Mouse (Mus musculus) kidney, embryonic 16.5 days (tissue): ENCODE results near the gene Rgl1. TPM values are rescaled to one million over a fixed set of nuclear protein-coding genes. Genes with fewer than 3 reads are reported as not detected.

Source experiments
- ATAC-seq: fragments of 200-750 bp; cut with Nextera tagmentation; 2 replicates; pipeline ENCODE4 v1.8.0; 2017; ENCODE audit warnings: moderate TSS enrichment; ENCODE audit not compliant: low FRiP score, low TSS enrichment
- H3K27ac ChIP-seq: fragments of 300-500 bp; sonication (generic); 2 replicates; pipeline ENCODE4 v1.5.1; 2014; ENCODE audit warnings: low read length
- H3K27me3 ChIP-seq: fragments of 300-500 bp; sonication (generic); 2 replicates; pipeline ENCODE4 v1.6.1; 2014; ENCODE audit warnings: low read length, control low read depth, mixed read lengths; ENCODE audit not compliant: insufficient read depth
- H3K36me3 ChIP-seq: fragments of 300-500 bp; sonication (generic); 2 replicates; pipeline ENCODE4 v1.6.1; 2014; ENCODE audit warnings: low read length, control low read depth, mixed read lengths; ENCODE audit not compliant: insufficient read depth
- H3K4me1 ChIP-seq: fragments of 300-500 bp; sonication (generic); 2 replicates; pipeline ENCODE4 v1.6.1; 2014; ENCODE audit warnings: low read length, control low read depth, mixed read lengths; ENCODE audit not compliant: insufficient read depth
- H3K4me2 ChIP-seq: fragments of 300-500 bp; sonication (generic); replicated peaks from 2 replicates; pipeline ENCODE4 v1.6.1; 2014; ENCODE audit warnings: low read depth, low read length
- H3K4me3 ChIP-seq: fragments of 300-500 bp; sonication (generic); 2 replicates; pipeline ENCODE4 v1.5.1; 2014; ENCODE audit warnings: mild to moderate bottlenecking, low read length
- H3K9ac ChIP-seq: fragments of 300-500 bp; sonication (generic); replicated peaks from 2 replicates; pipeline ENCODE4 v1.6.1; 2014; ENCODE audit warnings: low read length
- H3K9me3 ChIP-seq: fragments of 300-500 bp; sonication (generic); 2 replicates; pipeline ENCODE4 v1.6.1; 2016; ENCODE audit warnings: low read length, control low read depth
- WGBS: fragments of 180-500 bp; shearing (Covaris S2); extraction: QIAGEN DNeasy Blood & Tissue Kit; methylation state at CpG from one replicate; pipeline ENCODE4 v1.1.7; 2014; 5-methylcytosine and 5-hydroxymethylcytosine counted together
- polyA plus RNA-seq: library from polyadenylated mRNA; unstranded; fragments of >200 nt; fragmentation: Nextera tagmentation; extraction: Ambion mirVana; gene quantifications from 2 replicates; pipeline ENCODE4 v1.2.1, GENCODE M21; 2015

The Rgl1 gene
- 58.6 and 62.0 TPM in 2 replicates for polyA plus RNA-seq

DNA sequence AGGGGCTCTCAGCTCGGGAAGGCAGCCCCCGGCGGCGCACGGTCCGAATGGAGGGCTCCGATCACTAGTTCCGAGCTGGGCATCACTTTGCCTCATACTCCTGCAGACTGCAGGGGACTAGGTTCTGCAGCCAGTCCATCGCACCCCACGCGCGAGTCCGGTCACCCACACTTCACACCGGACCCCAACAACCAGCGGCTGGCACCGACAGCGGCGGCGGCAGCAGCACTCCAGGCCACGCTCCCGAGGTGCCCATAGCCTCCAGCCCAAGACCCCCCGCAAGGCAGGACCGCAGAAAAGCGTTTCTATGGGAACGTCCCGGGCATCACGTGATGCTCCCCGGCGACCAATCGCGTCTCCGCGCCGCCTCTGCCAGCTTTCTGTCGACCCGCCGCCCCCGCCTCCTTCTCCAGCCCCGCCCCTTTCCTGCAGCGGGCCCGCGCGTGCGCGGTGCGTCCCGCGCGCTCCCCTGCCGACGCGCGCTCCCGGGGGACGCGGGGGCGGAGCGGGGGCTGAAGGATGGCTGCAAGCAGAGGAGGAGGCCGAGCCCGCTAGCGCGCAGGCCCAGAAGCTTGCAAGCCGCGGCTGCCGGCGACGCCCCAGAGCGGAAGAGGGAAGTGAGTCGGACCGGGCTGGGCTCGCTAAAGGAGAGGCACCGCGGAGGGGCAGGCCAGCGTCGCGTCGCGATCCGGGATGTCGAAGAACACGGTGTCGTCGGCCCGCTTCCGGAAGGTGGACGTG, at the start of gene Rgl1, which contains the start of gene Arpc5:
Rgl1 (minus strand) TSS at position 320 of the 741 bp plus-strand sequence.
Arpc5 (plus strand) TSS at position 511 of the 741 bp plus-strand sequence.
- peak within 1 kb of the TSS; percentile 97 for H3K9ac ChIP-seq
- peak; percentile 99 for ATAC-seq
- peak within 1 kb of the TSS; percentile 89 for H3K27ac ChIP-seq
- peak within 1 kb of the TSS; percentile 98 for H3K4me3 ChIP-seq
- H3K27me3 ChIP-seq, result peaks cover 9% of the 10 kb centered on the region
- under 1% methylated on average over 85 of the region's 86 CpGs for WGBS
- peak within 1 kb of the TSS; percentile 97 for H3K4me2 ChIP-seq
- peaks cover 11% of the 10 kb centered on the region for H3K36me3 ChIP-seq
- no peaks in the 10 kb centered on the region for H3K9me3 ChIP-seq
- peaks cover 12% of the 10 kb centered on the region; the same call in 1 of the 2 replicates for H3K4me1 ChIP-seq

DNA sequence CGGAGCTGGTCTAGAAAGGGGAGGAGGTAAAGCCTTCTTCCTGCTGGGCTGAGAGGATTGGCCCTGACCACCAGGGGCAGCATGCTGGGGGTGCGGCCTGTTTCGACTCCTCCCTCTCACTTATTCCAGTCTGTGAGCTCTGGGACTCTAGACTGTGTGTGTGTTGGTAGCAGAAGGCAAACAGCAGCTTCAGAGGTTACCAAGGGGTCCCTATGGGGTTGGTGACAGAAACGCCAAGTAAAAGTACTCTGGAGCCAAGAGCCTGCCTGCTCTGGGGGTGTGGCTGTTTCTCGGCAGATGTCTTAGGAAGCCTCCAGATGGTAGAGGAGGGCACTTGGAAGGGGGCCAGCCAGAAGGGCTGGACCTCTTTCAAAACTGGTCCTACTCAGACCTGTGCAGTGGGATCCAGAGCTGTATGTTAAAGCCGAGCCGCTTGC, 49.1 kb upstream of the Rgl1 start:
- H3K4me3 ChIP-seq, result no peak overlapping the region
- peak; percentile 49 for ATAC-seq
- H3K9ac ChIP-seq, result no peak overlapping the region
- WGBS, result 42% methylated on average over 7 of the region's 7 CpGs
- H3K27me3 ChIP-seq, result no peaks in the 10 kb centered on the region
- peaks cover 29% of the 10 kb centered on the region for H3K4me1 ChIP-seq
- H3K9me3 ChIP-seq, result no peaks in the 10 kb centered on the region
- H3K4me2 ChIP-seq, result 0 out of 2 replicates have a peak overlapping the region, but pooled peaks have one; percentile 21
- H3K36me3 ChIP-seq, result no peaks in the 10 kb centered on the region
- no peak overlapping the region for H3K27ac ChIP-seq

- WGBS, result 77% methylated on average over 13 of the region's 13 CpGs
- Histone ChIP-seq H3K27me3 (no peaks in the 10 kb centered on the region), H3K4me2 (no peak overlapping the region), H3K9ac (no peak overlapping the region), H3K36me3 (no peaks in the 10 kb centered on the region), H3K4me3 (no peak overlapping the region), H3K27ac (no peak overlapping the region), H3K9me3 (no peaks in the 10 kb centered on the region), H3K4me1 (peaks cover 19% of the 10 kb centered on the region)
- no peak for ATAC-seq
Measured at GRCm38 (mm10) chr1:152810533-152811439, 44.6 kb upstream of the Rgl1 start.

GRCm38 (mm10) chr1:152809541-152810252, 43.5 kb upstream of the Rgl1 start:
- Histone ChIP-seq H3K36me3 (no peaks in the 10 kb centered on the region), H3K9me3 (no peaks in the 10 kb centered on the region), H3K9ac (no peak overlapping the region; the same call in 1 of the 2 replicates), H3K27ac (peak overlapping the region; percentile 61; the same call in 1 of the 2 replicates), H3K4me1 (peaks cover 10% of the 10 kb centered on the region; the same call in 1 of the 2 replicates), H3K27me3 (no peaks in the 10 kb centered on the region), H3K4me2 (peak overlapping the region; percentile 8; the same call in 1 of the 2 replicates), H3K4me3 (no peak overlapping the region)
- peak; percentile 85 for ATAC-seq
- WGBS, result 24% methylated on average over 8 of the region's 8 CpGs

DNA sequence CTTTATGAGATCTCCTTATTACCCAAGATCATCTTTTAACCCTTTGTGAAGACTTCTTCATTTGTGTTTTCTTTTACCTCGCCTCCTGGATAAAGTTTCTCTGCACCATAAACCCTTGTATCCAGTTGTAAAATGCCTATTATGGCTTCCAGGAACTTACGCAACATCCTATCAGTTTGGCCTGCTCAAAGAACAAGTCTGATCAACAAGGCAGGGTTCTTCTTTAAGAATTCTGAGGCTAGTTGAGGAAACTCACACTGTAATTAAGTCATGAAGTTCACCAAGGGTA, 42.2 kb upstream of the Rgl1 start:
- no peaks in the 10 kb centered on the region for H3K9me3 ChIP-seq
- no peak overlapping the region for H3K9ac ChIP-seq
- peaks cover 10% of the 10 kb centered on the region; the same call in 1 of the 2 replicates for H3K4me1 ChIP-seq
- 69% methylated on average over 2 of the region's 2 CpGs for WGBS
- H3K4me2 ChIP-seq, result no peak overlapping the region
- peak overlapping the region; percentile 16; the same call in 1 of the 2 replicates for H3K27ac ChIP-seq
- no peak overlapping the region for H3K4me3 ChIP-seq
- no peaks in the 10 kb centered on the region for H3K27me3 ChIP-seq
- no peaks in the 10 kb centered on the region for H3K36me3 ChIP-seq
- ATAC-seq, result no peak

DNA sequence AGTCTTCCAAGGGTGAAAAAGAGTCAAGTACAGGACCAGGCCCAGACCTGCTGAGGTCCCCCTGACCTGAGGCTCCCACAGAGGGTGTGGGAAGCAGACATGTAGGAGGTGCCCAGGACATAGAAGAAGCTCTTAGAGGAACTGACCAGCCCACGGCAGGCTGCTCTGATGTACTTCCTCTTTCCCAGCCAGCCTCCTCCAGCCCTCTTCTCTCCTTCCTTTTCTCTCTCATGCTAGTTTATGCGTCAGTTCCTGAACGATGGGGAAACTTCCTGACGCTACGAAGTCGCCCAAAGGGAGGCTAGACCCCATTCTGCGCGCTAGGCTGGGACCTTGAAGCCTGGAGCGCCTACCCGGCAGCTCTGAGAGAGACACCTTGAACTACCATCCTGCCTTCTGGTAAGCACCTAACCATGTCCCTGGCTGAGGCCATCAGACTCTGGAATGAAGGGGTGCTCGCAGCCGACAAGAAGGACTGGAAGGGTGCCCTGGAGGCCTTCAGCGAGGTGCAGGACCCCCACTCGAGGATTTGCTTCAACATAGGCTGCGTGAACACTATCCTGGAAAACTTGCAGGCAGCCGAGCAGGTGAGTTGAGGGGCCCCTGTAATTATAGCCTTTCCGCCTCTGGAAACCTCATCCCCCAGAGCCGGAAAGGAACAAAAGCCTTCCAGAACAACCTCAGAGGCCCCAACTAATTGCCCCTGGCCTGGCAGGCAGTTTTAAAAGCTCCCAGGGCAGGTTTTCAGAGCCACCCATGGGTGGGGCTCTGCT, 41.7 kb upstream of the Rgl1 start:
- H3K9ac ChIP-seq, result no peak overlapping the region
- no peak overlapping the region for H3K4me2 ChIP-seq
- peaks cover 10% of the 10 kb centered on the region; the same call in 1 of the 2 replicates for H3K4me1 ChIP-seq
- no peaks in the 10 kb centered on the region for H3K36me3 ChIP-seq
- H3K27me3 ChIP-seq, result no peaks in the 10 kb centered on the region
- peak; percentile 50; the same call in 1 of the 2 replicates for ATAC-seq
- WGBS, result 47% methylated on average over 18 of the region's 18 CpGs
- peak overlapping the region; percentile 16; the same call in 1 of the 2 replicates for H3K27ac ChIP-seq
- no peak overlapping the region for H3K4me3 ChIP-seq
- H3K9me3 ChIP-seq, result no peaks in the 10 kb centered on the region

- Histone ChIP-seq H3K36me3 (no peaks in the 10 kb centered on the region), H3K4me1 (peaks cover 15% of the 10 kb centered on the region), H3K9me3 (no peaks in the 10 kb centered on the region), H3K4me2 (no peak overlapping the region), H3K27me3 (no peaks in the 10 kb centered on the region), H3K27ac (no peak overlapping the region), H3K4me3 (no peak overlapping the region), H3K9ac (no peak overlapping the region)
- 82% methylated on average over 6 of the region's 6 CpGs for WGBS
- ATAC-seq, result no peak
Measured at GRCm38 (mm10) chr1:152804907-152805306, 38.8 kb upstream of the Rgl1 start.

DNA sequence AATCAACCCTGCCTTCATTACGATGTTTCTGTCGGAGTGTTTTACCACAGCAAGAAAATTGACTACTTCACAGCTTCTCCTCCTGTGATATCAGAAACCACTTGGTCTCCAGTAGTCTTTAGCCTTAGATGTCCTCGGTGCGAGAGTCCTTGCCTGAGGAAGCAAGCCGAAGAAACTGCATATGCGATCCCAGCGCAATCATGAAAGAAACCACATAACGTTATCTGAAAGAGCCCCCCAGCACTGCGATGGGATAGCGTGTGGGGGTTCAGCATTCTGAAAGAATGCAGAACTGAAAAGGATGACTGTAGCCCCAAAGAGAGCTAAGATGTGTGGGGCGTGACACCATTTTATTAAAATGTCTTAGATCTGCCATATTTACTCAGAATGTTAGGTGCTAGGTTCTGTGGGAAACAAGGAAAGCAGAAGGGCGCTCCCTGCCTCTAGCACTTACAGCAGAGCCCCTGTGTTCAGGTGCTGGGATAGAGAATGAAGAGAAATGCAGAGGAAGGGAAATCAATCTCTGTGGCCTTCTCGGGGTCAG, 34.6 kb upstream of the Rgl1 start:
- H3K9ac ChIP-seq, result no peak overlapping the region; the same call in 1 of the 2 replicates
- WGBS, result 70% methylated on average over 13 of the region's 13 CpGs
- H3K27me3 ChIP-seq, result no peaks in the 10 kb centered on the region
- H3K4me1 ChIP-seq, result peaks cover 11% of the 10 kb centered on the region
- ATAC-seq, result no peak
- H3K27ac ChIP-seq, result peak overlapping the region; percentile 31; the same call in 1 of the 2 replicates
- H3K4me3 ChIP-seq, result no peak overlapping the region
- H3K36me3 ChIP-seq, result no peaks in the 10 kb centered on the region
- H3K9me3 ChIP-seq, result no peaks in the 10 kb centered on the region
- no peak overlapping the region for H3K4me2 ChIP-seq
